Mouse (Mus musculus): ENCODE results near the gene Sdk1. TPM values are rescaled to one million over a fixed set of nuclear protein-coding genes. Genes with fewer than 3 reads are reported as not detected.

The Sdk1 gene
- total and polyA plus RNA-seq, 3 experiments: not detected

GRCm38 (mm10) chr5:141645671-141646070 lies 404.4 kb downstream of the Sdk1 start:
- no peaks in the 10 kb centered on the region for H3K36me3 ChIP-seq (ENCODE audit: control insufficient read depth in 1 of 2, insufficient read depth in 2 of 2, low read length in 2 of 2)
- no peaks in the 10 kb centered on the region for H3K79me2 ChIP-seq (ENCODE audit: control insufficient read depth, insufficient read depth, low read length, poor library complexity)
- H3K4me3 ChIP-seq (ENCODE audit: control insufficient read depth in 1 of 2, insufficient read depth in 1 of 2, low read depth in 2 of 2, low read length in 2 of 2): no peak overlapping the region
- H3K27me3 ChIP-seq (ENCODE audit: control insufficient read depth in 1 of 2, insufficient read depth in 2 of 2, low read length in 2 of 2): no peaks in the 10 kb centered on the region
- no peaks in the 10 kb centered on the region for H3K9me3 ChIP-seq (replicated peaks; ENCODE audit: insufficient read depth, low read length)
- H3K9ac ChIP-seq (ENCODE audit: control insufficient read depth, low read depth, low read length, poor library complexity, severe bottlenecking): no peak overlapping the region
- H3K4me1 ChIP-seq (ENCODE audit: control insufficient read depth in 1 of 2, insufficient read depth in 2 of 2, low read length in 2 of 2): no peaks in the 10 kb centered on the region
- TF ChIP-seq ZC3H11A (IDR thresholded peaks at IDR 0.05; ENCODE audit: low read depth, low read length): no peak
- DNase-seq (ENCODE audit: low read depth, low spot score): no peak
- no peak overlapping the region for H3K27ac ChIP-seq (ENCODE audit: control insufficient read depth, low read depth, low read length)

GRCm38 (mm10) chr5:141646621-141647020 lies 405.3 kb downstream of the Sdk1 start:
- TF ChIP-seq MYB (IDR thresholded peaks at IDR 0.05; ENCODE audit: low read depth, low read length): no peak
- TF ChIP-seq SIN3A (IDR thresholded peaks at IDR 0.05; ENCODE audit: low read length): no peak
- no peak for TF ChIP-seq MXI1 (IDR thresholded peaks at IDR 0.05; ENCODE audit: low read depth, low read length)
- TF ChIP-seq NRF1 (IDR thresholded peaks at IDR 0.05; ENCODE audit: insufficient read depth, low read depth, low read length, poor library complexity, severe bottlenecking): no peak
- no peak for TF ChIP-seq MAZ (IDR thresholded peaks at IDR 0.05; ENCODE audit: low read depth, low read length)
- no peak for TF ChIP-seq MEF2A (IDR thresholded peaks at IDR 0.05; ENCODE audit: extremely low read depth, insufficient replicate concordance, low read depth, low read length, poor library complexity, severe bottlenecking)
- TF ChIP-seq ZKSCAN1 (IDR thresholded peaks at IDR 0.05; ENCODE audit: low read depth, low read length): no peak
- no peak for TF ChIP-seq EP300 (IDR thresholded peaks at IDR 0.05; ENCODE audit: low read depth in 1 of 2, low read length in 2 of 2)
- no peak for TF ChIP-seq RAD21 (IDR thresholded peaks at IDR 0.05; ENCODE audit: low read depth, low read length)
- no peak for TF ChIP-seq CHD1 (IDR thresholded peaks at IDR 0.05; ENCODE audit: low read depth, low read length)
- TF ChIP-seq POLR2AphosphoS5 (IDR thresholded peaks at IDR 0.05; ENCODE audit: borderline replicate concordance, low read depth, low read length): no peak
- TF ChIP-seq TBP (IDR thresholded peaks at IDR 0.05; ENCODE audit: low read depth, low read length): no peak
- TF ChIP-seq CHD2 (IDR thresholded peaks at IDR 0.05; ENCODE audit: low read length): no peak
- no peak for TF ChIP-seq POLR2A (IDR thresholded peaks at IDR 0.05; ENCODE audit: control insufficient read depth in 1 of 2, insufficient read depth in 1 of 2, low read depth in 1 of 2, low read length in 2 of 2, poor library complexity in 1 of 2)
- no peak for TF ChIP-seq JUND (IDR thresholded peaks at IDR 0.05; ENCODE audit: low read depth, low read length)
- no peak for TF ChIP-seq TCF12 (IDR thresholded peaks at IDR 0.05; ENCODE audit: low read depth, low read length)
- Histone ChIP-seq H3K36me3 (ENCODE audit: control insufficient read depth in 1 of 2, insufficient read depth in 2 of 2, low read length in 2 of 2) (no peaks in the 10 kb centered on the region), H3K79me2 (ENCODE audit: control insufficient read depth, insufficient read depth, low read length, poor library complexity) (no peaks in the 10 kb centered on the region), H3K4me3 (ENCODE audit: control insufficient read depth in 1 of 2, insufficient read depth in 1 of 2, low read depth in 2 of 2, low read length in 2 of 2) (no peak overlapping the region), H3K9me3 (replicated peaks; ENCODE audit: insufficient read depth, low read length) (no peaks in the 10 kb centered on the region), H3K27me3 (ENCODE audit: control insufficient read depth in 1 of 2, insufficient read depth in 2 of 2, low read length in 2 of 2) (no peaks in the 10 kb centered on the region), H3K4me1 (ENCODE audit: control insufficient read depth in 1 of 2, insufficient read depth in 2 of 2, low read length in 2 of 2) (no peaks in the 10 kb centered on the region), H3K27ac (ENCODE audit: control insufficient read depth, low read depth, low read length) (no peak overlapping the region), H3K9ac (ENCODE audit: control insufficient read depth, low read depth, low read length, poor library complexity, severe bottlenecking) (no peak overlapping the region)
- DNase-seq (ENCODE audit: low read depth, low spot score): no peak

Measured in MEL (cell line).